Mouse (Mus musculus) heart, adult 2 months (tissue): ENCODE measurements around the gene Cd82. TPM values are rescaled to one million over a fixed set of nuclear protein-coding genes. Genes with fewer than 3 reads are reported as not detected.

Experiments
- DNase-seq, 2 experiments: peaks; one replicate each; pipeline ENCODE4 v3.0.0; 2021
- H3K27ac ChIP-seq: fragments of 200-600 bp; 2 replicates; pipeline ENCODE4 v1.8.1; 2022
- H3K27me3 ChIP-seq: fragments of 200-500 bp; 2 replicates; pipeline ENCODE4 v1.6.1; 2012; ENCODE audit warnings: mild to moderate bottlenecking, low read length, inconsistent platforms, mixed read lengths; ENCODE audit not compliant: control insufficient read depth, insufficient read depth
- H3K36me3 ChIP-seq: fragments of 200-500 bp; 2 replicates; pipeline ENCODE4 v1.6.1; 2012; ENCODE audit warnings: low read length, inconsistent platforms; ENCODE audit not compliant: control insufficient read depth, insufficient read depth
- H3K4me1 ChIP-seq: fragments of 200-500 bp; 2 replicates; pipeline ENCODE4 v1.6.1; 2011; ENCODE audit warnings: low read length; ENCODE audit not compliant: control insufficient read depth, insufficient read depth
- H3K4me3 ChIP-seq: fragments of 200-600 bp; 2 replicates; pipeline ENCODE4 v1.8.1; 2022
- H3K79me2 ChIP-seq: fragments of 200-500 bp; replicated peaks from 2 replicates; pipeline ENCODE4 v1.6.1; 2012; ENCODE audit warnings: mild to moderate bottlenecking, inconsistent platforms, low read length, moderate library complexity, mixed read lengths; ENCODE audit not compliant: control insufficient read depth, insufficient read depth
- H3K9ac ChIP-seq: fragments of 200-500 bp; 2 replicates; pipeline ENCODE4 v1.6.1; 2012; ENCODE audit warnings: low read depth, mild to moderate bottlenecking, control low read depth, inconsistent platforms, low read length, mixed read lengths
- CTCF ChIP-seq: fragments of 200-600 bp; IDR thresholded peaks from 2 replicates; pipeline ENCODE4 v1.8.1; 2022; ENCODE audit warnings: antibody characterized with exemption, mild to moderate bottlenecking, moderate library complexity
- EP300 ChIP-seq: fragments of 200-500 bp; IDR thresholded peaks from 2 replicates; pipeline ENCODE4 v1.6.1; 2011; ENCODE audit warnings: low read depth, low read length, control low read depth; ENCODE audit not compliant: insufficient read depth
- POLR2A ChIP-seq: fragments of 200-500 bp; IDR thresholded peaks from 2 replicates; pipeline ENCODE4 v1.6.1; 2011; ENCODE audit warnings: mild to moderate bottlenecking, low read depth, low read length, control low read depth; ENCODE audit not compliant: insufficient read depth
- WGBS: fragments of 180-500 bp; shearing (Covaris S2); methylation state at CpG from one replicate; pipeline ENCODE4 v1.1.7; 2018; 5-methylcytosine and 5-hydroxymethylcytosine counted together
- intact Hi-C: fragments of 180-260 bp; cut with DNase I; formaldehyde crosslinking; loops from one replicate; pipeline ENCODE4 v1.15.1; 2025
- polyA plus RNA-seq: library from polyadenylated mRNA; depleted of rRNA; stranded (reverse); fragments of >200 nt; gene quantifications from 2 replicates; pipeline ENCODE4 v1.2.3, GENCODE M21; 2012
- total RNA-seq, 2 experiments: library from RNA; stranded (reverse); gene quantifications; 2 replicates each; pipeline ENCODE4 v1.2.3; 2021

Cd82 gene
- total and polyA plus RNA-seq, 3 experiments: 15.2 to 31.6 (median 18.7) TPM

DNA sequence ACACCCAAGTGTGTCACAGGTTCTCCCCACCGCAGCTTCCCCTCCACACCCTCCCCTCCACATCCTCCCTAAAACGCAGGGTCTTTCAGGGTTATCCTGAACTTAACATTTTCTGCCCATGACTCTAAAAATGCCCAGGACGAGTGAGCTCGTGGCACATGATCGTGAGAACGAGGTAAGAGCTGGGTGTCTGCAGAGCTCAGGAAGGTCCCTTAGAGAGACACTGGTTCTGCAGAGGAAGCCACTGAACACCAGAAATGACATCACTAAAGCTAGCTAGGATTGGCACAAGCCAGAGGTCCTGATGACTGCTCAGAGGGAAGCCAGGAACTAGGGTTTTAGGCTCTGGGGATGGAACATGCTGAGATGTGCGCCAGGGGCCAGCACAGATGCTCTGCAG is 18.7 kb downstream of the Cd82 start:
- intact Hi-C loops: no loop called here
- H3K4me1 ChIP-seq: no peaks in the 10 kb centered on the region
- H3K9ac ChIP-seq: no peak overlapping the region
- H3K36me3 ChIP-seq: no peaks in the 10 kb centered on the region
- H3K4me3 ChIP-seq: no peak overlapping the region
- no peak for DNase-seq
- no peaks in the 10 kb centered on the region for H3K27me3 ChIP-seq
- H3K79me2 ChIP-seq: no peaks in the 10 kb centered on the region
- 60% methylated on average over 7 of the region's 7 CpGs for WGBS
- TF ChIP-seq CTCF (no peak), EP300 (no peak), POLR2A (no peak)
- H3K27ac ChIP-seq: no peak overlapping the region

DNA sequence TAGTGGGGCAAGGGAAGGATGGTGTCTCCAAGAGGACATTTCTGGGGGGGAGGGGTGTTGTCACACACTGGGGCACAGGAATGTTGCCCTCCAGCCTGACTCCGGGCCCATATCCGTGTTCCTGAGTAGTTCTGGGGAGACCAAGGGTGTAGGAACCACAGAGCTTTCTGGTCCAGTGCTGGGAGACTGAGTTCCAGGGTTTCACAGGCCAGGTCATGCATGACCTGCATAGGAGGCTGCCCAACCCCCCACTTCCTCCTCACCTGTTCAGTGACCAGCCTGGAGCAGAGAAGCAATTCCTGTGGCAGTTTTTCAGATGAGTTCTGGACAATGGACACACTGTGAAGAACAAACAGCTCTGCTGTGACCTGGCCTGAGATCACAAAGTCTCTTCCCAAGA is 19.8 kb downstream of the Cd82 start:
- 87% methylated on average over 2 of the region's 2 CpGs for WGBS

DNA sequence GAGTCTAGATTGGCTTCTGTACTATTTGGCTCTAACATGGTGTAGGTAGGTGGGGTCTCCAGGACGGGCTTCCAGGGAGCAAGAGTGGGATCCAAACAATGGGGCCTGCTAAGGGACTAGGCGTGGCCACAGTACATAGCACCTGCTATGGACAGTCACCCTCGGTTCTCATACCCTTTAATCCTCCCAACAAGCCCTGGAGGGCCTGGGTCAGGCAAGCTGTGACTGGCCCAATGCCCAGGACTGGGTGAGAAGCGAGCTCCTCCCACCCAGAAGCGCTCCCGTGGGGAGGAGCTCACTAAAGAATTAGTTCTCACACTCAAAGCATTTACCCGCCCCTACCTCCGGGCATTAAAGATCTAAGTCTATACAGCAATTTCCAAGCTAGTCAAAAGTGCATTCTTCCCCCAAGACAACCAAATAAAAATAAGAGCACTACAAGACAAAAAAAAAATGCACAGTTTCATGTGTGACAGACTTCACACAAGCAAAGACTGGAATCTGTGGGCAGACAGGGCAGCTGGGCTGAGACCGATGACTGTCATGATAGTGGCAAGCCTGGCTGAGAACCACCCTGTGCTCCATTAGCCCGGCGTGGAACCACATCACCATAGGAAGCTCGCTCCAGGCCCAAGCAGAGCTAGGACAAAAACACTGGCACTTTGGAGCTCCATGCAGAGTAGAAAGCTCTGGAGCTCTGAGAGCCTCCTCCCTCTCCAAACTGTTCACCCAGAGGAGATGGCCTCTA is 23.0 kb downstream of the Cd82 start:
- Histone ChIP-seq H3K36me3 (no peaks in the 10 kb centered on the region), H3K9ac (no peak overlapping the region), H3K79me2 (no peaks in the 10 kb centered on the region), H3K27ac (no peak overlapping the region), H3K27me3 (no peaks in the 10 kb centered on the region), H3K4me1 (no peaks in the 10 kb centered on the region), H3K4me3 (no peak overlapping the region)
- TF ChIP-seq POLR2A (no peak), EP300 (no peak), CTCF (no peak)
- DNase-seq: no peak
- intact Hi-C loops: no loop called here
- WGBS: 55% methylated on average over 12 of the region's 12 CpGs

More for the DNA sequence above, 19.8 kb downstream of the Cd82 start:
- no peak for DNase-seq
- Histone ChIP-seq H3K4me1 (no peaks in the 10 kb centered on the region), H3K9ac (no peak overlapping the region), H3K36me3 (no peaks in the 10 kb centered on the region), H3K4me3 (no peak overlapping the region), H3K27ac (no peak overlapping the region), H3K79me2 (no peaks in the 10 kb centered on the region), H3K27me3 (no peaks in the 10 kb centered on the region)
- intact Hi-C loops: no loop called here
- TF ChIP-seq POLR2A: no peak
- no peak for TF ChIP-seq CTCF
- no peak for TF ChIP-seq EP300

DNA sequence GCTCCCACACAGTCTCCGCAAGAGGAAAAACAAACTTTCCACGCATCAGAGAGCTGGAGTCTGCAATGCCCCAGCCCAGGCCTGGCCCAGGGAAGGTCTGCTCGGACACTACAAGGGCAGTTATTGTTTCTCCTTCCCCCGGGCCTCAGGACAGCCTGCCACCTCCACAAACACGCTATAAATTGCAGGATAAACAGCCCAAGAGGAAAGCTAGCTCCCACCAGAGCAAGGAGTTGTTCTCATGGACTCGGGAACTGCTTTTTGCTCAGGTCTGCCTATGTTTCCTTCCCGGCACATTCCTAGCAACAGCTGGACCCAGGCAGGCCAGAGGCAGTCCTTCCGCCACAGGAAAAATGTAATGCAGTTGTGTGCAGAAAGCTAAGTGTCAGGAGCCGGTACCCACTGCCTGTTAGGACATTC is 23.6 kb downstream of the Cd82 start:
- Histone ChIP-seq H3K4me1 (no peaks in the 10 kb centered on the region), H3K79me2 (no peaks in the 10 kb centered on the region), H3K27ac (no peak overlapping the region), H3K27me3 (no peaks in the 10 kb centered on the region), H3K4me3 (no peak overlapping the region), H3K36me3 (no peaks in the 10 kb centered on the region), H3K9ac (no peak overlapping the region)
- DNase-seq: no peak
- 53% methylated on average over 9 of the region's 9 CpGs for WGBS
- intact Hi-C loops: no loop called here
- TF ChIP-seq POLR2A (no peak), CTCF (no peak), EP300 (no peak)

GRCm38 (mm10) chr2:93438335-93438734 is 24.6 kb downstream of the Cd82 start:
- no peak for DNase-seq
- H3K27ac ChIP-seq: no peak overlapping the region
- no peak overlapping the region for H3K4me3 ChIP-seq
- no peaks in the 10 kb centered on the region for H3K27me3 ChIP-seq
- intact Hi-C loops: no loop called here
- H3K9ac ChIP-seq: no peak overlapping the region
- TF ChIP-seq CTCF: no peak
- no peak for TF ChIP-seq EP300
- no peak for TF ChIP-seq POLR2A
- 73% methylated on average over 6 of the region's 6 CpGs for WGBS
- no peaks in the 10 kb centered on the region for H3K4me1 ChIP-seq
- no peaks in the 10 kb centered on the region for H3K36me3 ChIP-seq
- H3K79me2 ChIP-seq: no peaks in the 10 kb centered on the region

DNA sequence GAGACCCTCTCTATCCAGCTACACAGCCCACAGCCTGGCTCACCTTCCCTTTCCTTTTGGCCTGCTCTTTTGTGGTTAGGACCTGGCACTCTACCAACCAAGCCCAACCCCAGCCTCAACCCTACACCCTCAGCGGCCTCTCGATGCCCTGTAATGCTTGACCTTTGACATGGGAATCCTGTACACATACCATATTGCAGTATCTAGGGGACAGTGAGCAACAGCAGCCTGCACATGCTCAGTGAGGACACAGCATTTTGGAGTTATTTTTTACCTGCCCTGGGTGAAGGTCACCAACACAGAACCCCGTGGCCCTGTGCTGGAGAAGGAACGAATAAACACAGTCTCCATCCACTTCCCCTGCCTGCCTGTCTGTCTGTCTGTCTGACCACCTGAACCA is 27.4 kb downstream of the Cd82 start:
- no peaks in the 10 kb centered on the region for H3K4me1 ChIP-seq
- H3K79me2 ChIP-seq: no peaks in the 10 kb centered on the region
- TF ChIP-seq CTCF (no peak), POLR2A (no peak), EP300 (no peak)
- no peak overlapping the region for H3K4me3 ChIP-seq
- no peak overlapping the region for H3K27ac ChIP-seq
- no peaks in the 10 kb centered on the region for H3K27me3 ChIP-seq
- no peak overlapping the region for H3K9ac ChIP-seq
- no peak for DNase-seq
- H3K36me3 ChIP-seq: no peaks in the 10 kb centered on the region
- intact Hi-C loops: no loop called here
- WGBS: 65% methylated on average over 4 of the region's 4 CpGs
